In the genomic region with DNA sequence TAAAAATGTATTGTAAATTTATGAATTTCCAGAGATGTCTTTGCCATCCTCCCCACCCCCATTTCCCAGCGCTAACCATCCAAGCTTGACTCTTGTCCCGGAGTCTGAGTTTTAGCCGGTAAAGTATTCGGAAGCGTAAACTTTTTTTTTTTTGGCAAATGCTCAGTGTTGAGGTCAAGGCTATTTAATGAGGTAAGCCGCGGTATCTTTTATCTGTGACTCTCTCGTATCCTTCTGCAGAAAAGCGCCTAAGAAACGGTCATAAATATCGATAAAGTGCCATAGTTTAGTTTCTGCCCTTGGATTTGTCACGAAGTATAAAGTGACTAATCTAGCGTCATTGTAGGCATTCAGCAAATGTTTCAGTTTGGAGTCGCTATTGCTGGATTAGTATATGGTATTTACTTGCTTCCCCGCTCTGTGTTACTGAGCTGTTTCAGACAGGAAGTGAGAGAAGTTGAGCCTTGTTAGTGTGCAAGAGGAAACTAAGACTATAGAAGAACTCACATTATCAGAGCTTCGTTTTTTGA, we compare ENCODE assay signal across 8 mouse cellular contexts. TPM values are rescaled to one million over a fixed set of nuclear protein-coding genes. Genes with fewer than 3 reads are reported as not detected.
A peak's percentile ranks its signal among the peaks of the same experiment; 100 is the strongest.
DNase-seq lines count a peak whose midpoint lies in the region; ATAC-seq and TF ChIP-seq lines count a peak whose summit lies in the region.

No protein-coding gene starts in this region.

- H3K4me3 ChIP-seq in left cerebral cortex, adult 2 months = peak overlapping the region; percentile 93
- H3K4me3 ChIP-seq in forebrain, embryonic 11.5 days (ENCODE audit: low read depth, low read length) = peak overlapping the region; percentile 94
- peak overlapping the region; percentile 93 for H3K4me3 ChIP-seq in limb, embryonic 15.5 days
- peak overlapping the region; percentile 97 for H3K4me3 ChIP-seq in small intestine, adult 2 months (ENCODE audit: low read depth, low read length)

- H3K27ac ChIP-seq in left cerebral cortex, adult 2 months = peak overlapping the region; percentile 85; the same call in 1 of the 2 replicates
- H3K27ac ChIP-seq in forebrain, embryonic 11.5 days (ENCODE audit: low read depth, low read length) = peak overlapping the region; percentile 91; the same call in 1 of the 2 replicates
- peak overlapping the region; percentile 96 for H3K27ac ChIP-seq in limb, embryonic 15.5 days
- peak overlapping the region; percentile 96 for H3K27ac ChIP-seq in small intestine, adult 2 months (ENCODE audit: insufficient read depth, low read depth, low read length)

- H3K36me3 ChIP-seq in forebrain, embryonic 11.5 days (ENCODE audit: control insufficient read depth, insufficient read depth, low read length) = no peaks in the 10 kb centered on the region
- no peaks in the 10 kb centered on the region for H3K36me3 ChIP-seq in limb, embryonic 15.5 days
- 0 out of 2 replicates have a peak, but pooled peaks cover 1% of the 10 kb centered on the region for H3K36me3 ChIP-seq in small intestine, adult 2 months (ENCODE audit: control insufficient read depth, insufficient read depth, low read length)

- TF ChIP-seq CTCF in left cerebral cortex, adult 2 months (IDR thresholded peaks at IDR 0.05) = no peak
- TF ChIP-seq CTCF in small intestine, adult 2 months (IDR thresholded peaks at IDR 0.05; ENCODE audit: extremely low read depth, insufficient read length, insufficient replicate concordance, low read depth, low read length) = no peak

- no peaks in the 10 kb centered on the region for H3K9me3 ChIP-seq in forebrain, embryonic 11.5 days (ENCODE audit: control insufficient read depth, low read length)
- H3K9me3 ChIP-seq in limb, embryonic 15.5 days = no peaks in the 10 kb centered on the region

- H3K4me1 ChIP-seq in forebrain, embryonic 11.5 days (replicated peaks; ENCODE audit: control insufficient read depth, insufficient read depth, low read length) = peaks cover 10% of the 10 kb centered on the region; the same call in 1 of the 2 replicates
- peaks cover 54% of the 10 kb centered on the region for H3K4me1 ChIP-seq in limb, embryonic 15.5 days
- H3K4me1 ChIP-seq in small intestine, adult 2 months (ENCODE audit: control insufficient read depth, insufficient read depth, insufficient read length, low read length) = peaks cover 12% of the 10 kb centered on the region

- DNase-seq in left cerebral cortex, adult 2 months (ENCODE audit: extremely low spot score in 1 of 2, low spot score in 2 of 2) = no peak
- DNase-seq in left cerebral cortex, postnatal 25 days (ENCODE audit: low spot score in 2 of 2) = no peak
- DNase-seq in Muller cell, postnatal 12 days (ENCODE audit: inconsistent ontology term) = peak; percentile 58
- DNase-seq in forebrain, embryonic 11.5 days (ENCODE audit: low spot score) = no peak
- no peak for DNase-seq in left cerebral cortex, adult 11 months (ENCODE audit: low spot score)
- no peak for DNase-seq in cerebellum, adult 11-12 months

- peak overlapping the region; percentile 96 for H3K9ac ChIP-seq in forebrain, embryonic 11.5 days (ENCODE audit: low read length)
- H3K9ac ChIP-seq in limb, embryonic 15.5 days = peak overlapping the region; percentile 95

- TF ChIP-seq POLR2A in small intestine, adult 2 months (IDR thresholded peaks at IDR 0.05; ENCODE audit: low read depth, low read length) = no peak

- intact Hi-C loops in left cerebral cortex, adult 2 months (cut with DNase I) = loop anchor here (2.0 to 5.0 kb wide), 2 partner anchors 34 to 56 kb away; no protein-coding TSS in a partner anchor
- intact Hi-C loops in left cerebral cortex, postnatal 25 days (cut with DNase I) = loop anchor here (5.0 kb wide), 2 partner anchors 61 to 161 kb away; a partner anchor contains a TSS

- ATAC-seq in forebrain, embryonic 11.5 days (replicated peaks; ENCODE audit: low FRiP score) = no peak
- ATAC-seq in limb, embryonic 15.5 days (ENCODE audit: insufficient number of reproducible peaks, low FRiP score, low TSS enrichment, low read depth) = no peak

- 3% methylated on average over 16 of the region's 16 CpGs for WGBS in forebrain, embryonic 11.5 days
- under 1% methylated on average over 16 of the region's 16 CpGs for WGBS in limb, embryonic 15.5 days
- under 1% methylated on average over 16 of the region's 16 CpGs for WGBS in small intestine, adult 2 months

- peak overlapping the region; percentile 79 for H3K4me2 ChIP-seq in forebrain, embryonic 11.5 days (ENCODE audit: low read depth, low read length, severe bottlenecking)
- peak overlapping the region; percentile 85 for H3K4me2 ChIP-seq in limb, embryonic 15.5 days

- H3K27me3 ChIP-seq in forebrain, embryonic 11.5 days (ENCODE audit: control insufficient read depth, insufficient read depth, low read length) = no peaks in the 10 kb centered on the region
- H3K27me3 ChIP-seq in limb, embryonic 15.5 days = no peaks in the 10 kb centered on the region
- no peaks in the 10 kb centered on the region for H3K27me3 ChIP-seq in small intestine, adult 2 months (ENCODE audit: control insufficient read depth, insufficient read depth, low read length)

RNA-seq across cellular contexts. Expression of a gene that starts 10.1 kb away (rescaled TPM):
- total RNA-seq in left cerebral cortex, adult 2 months (2021) = 100 to 1,000 TPM; 126 to 131 TPM
- total RNA-seq in left cerebral cortex, postnatal 25 days (2021) = 100 to 1,000 TPM; 115 to 138 TPM
- polyA plus RNA-seq in forebrain, embryonic 11.5 days (2014; fragmentation: Nextera tagmentation; extraction: Ambion mirVana) = 355 and 395 TPM in 2 replicates
- polyA plus RNA-seq in limb, embryonic 15.5 days (2015; fragmentation: Nextera tagmentation; extraction: Ambion mirVana) = 339 and 355 TPM in 2 replicates
- 8.9 and 21.1 TPM in 2 replicates for polyA plus RNA-seq in small intestine, adult 2 months (2012; rRNA removed)

Comparison
In these comparisons a context has a peak if more than half of its experiments do, and no peak if none do; other contexts are left out.
1. RNA of a gene that starts 10.1 kb away (polyA plus RNA-seq): 355 to 395 TPM in forebrain, embryonic 11.5 days and 339 to 355 TPM in limb, embryonic 15.5 days; 8.9 to 21.1 TPM in small intestine, adult 2 months; every median in the first group is over 10 times any median in the second.
2. Peak in every context shown above with its lines, with median percentiles within 50 percentile points of each other: H3K27ac ChIP-seq and H3K4me3 ChIP-seq.